Mouse (Mus musculus): ENCODE measurements around the gene Syne1. TPM values are rescaled to one million over a fixed set of nuclear protein-coding genes. Genes with fewer than 3 reads are reported as not detected.
A peak's percentile ranks its signal among the peaks of the same experiment; 100 is the strongest.

Syne1 gene
- 7.8 and 9.2 TPM in 2 replicates for polyA plus RNA-seq (2015; fragmentation: Nextera tagmentation; extraction: Ambion mirVana)

DNA sequence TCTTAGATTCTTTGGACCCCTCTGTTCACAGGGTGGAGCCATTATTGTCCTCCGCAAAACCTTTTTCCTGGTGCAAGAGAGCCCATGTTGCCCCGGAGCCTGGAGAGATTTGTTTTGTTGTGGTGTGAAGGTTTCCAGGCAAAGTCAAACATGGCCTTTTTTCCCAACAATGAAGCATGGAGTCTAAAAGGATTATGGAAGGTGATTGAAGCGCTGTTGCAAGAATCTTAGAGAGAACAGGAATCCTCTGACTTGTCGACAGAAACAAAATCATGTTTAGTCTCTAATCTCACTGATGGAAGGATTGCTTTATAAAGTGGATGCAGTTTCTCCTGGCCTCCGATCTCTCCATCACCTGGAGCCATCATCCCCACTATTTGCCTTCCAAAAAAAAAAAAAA lies at the start of gene Syne1:
Syne1 (minus strand) TSS at position 101 of the 400 bp plus-strand sequence.
- Histone ChIP-seq H3K4me2 (peak within 1 kb of the TSS; percentile 93), H3K9me3 (no peaks in the 10 kb centered on the region), H3K27ac (no peak within 1 kb of the TSS), H3K9ac (peak within 1 kb of the TSS; percentile 19; the same call in 1 of the 2 replicates), H3K27me3 (replicated peaks) (no peaks in the 10 kb centered on the region), H3K4me3 (replicated peaks) (peak within 1 kb of the TSS; percentile 47), H3K4me1 (peaks cover 11% of the 10 kb centered on the region; the same call in 1 of the 2 replicates), H3K36me3 (no peaks in the 10 kb centered on the region)
- 76% methylated on average over 5 of the region's 5 CpGs for WGBS
- ATAC-seq (ENCODE audit: insufficient read depth, low FRiP score, low read depth), result no peak

DNA sequence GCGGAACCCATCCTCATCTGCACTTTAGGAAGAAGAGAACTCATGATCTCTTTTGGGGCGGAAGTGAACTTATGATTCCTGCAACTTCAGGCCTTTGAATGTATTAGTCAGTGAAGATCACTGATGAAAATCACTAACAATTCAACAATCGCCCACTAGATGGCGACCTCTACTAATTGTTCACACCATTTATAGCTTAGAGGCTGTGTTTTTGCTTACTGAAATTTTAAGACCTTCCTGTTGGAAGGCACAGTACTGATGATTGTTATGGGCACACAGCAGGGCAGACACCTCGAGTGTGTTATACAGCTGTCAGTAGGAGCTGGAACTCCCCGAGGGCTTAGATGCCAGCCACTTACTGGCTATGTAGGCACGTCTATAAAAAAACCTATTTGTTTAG lies 48.8 kb upstream of the Syne1 start:
- Histone ChIP-seq H3K9ac (no peak overlapping the region), H3K4me2 (no peak overlapping the region), H3K9me3 (no peaks in the 10 kb centered on the region), H3K36me3 (no peaks in the 10 kb centered on the region), H3K27me3 (replicated peaks) (no peaks in the 10 kb centered on the region), H3K4me1 (no peaks in the 10 kb centered on the region), H3K27ac (no peak overlapping the region), H3K4me3 (replicated peaks) (no peak overlapping the region)
- 16% methylated on average over 7 of the region's 7 CpGs for WGBS
- ATAC-seq (ENCODE audit: insufficient read depth, low FRiP score, low read depth), result no peak

DNA sequence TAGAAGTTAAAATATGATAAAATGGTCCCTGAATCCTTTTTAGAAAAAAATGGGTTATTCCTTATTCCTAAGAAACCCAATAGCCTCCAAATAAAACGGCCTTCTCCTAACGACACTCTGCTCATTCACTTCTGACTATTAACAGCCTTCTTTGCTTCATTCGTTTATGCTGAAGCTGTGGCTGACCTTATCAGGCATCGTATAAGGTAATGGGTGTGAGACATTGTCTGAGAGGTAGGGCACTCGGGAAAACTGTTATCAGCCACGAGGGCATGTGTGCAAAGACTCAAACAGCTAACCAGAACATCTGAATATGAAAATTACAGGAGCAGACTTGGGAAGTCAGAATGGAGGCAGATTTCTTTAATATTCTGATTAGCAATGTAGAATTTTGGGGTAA lies 45.3 kb upstream of the Syne1 start:
- no peak for ATAC-seq (ENCODE audit: insufficient read depth, low FRiP score, low read depth)
- Histone ChIP-seq H3K4me2 (no peak overlapping the region), H3K9ac (no peak overlapping the region), H3K4me1 (no peaks in the 10 kb centered on the region), H3K9me3 (no peaks in the 10 kb centered on the region), H3K4me3 (replicated peaks) (no peak overlapping the region), H3K27me3 (replicated peaks) (no peaks in the 10 kb centered on the region), H3K27ac (no peak overlapping the region), H3K36me3 (no peaks in the 10 kb centered on the region)
- 51% methylated on average over 6 of the region's 6 CpGs for WGBS

DNA sequence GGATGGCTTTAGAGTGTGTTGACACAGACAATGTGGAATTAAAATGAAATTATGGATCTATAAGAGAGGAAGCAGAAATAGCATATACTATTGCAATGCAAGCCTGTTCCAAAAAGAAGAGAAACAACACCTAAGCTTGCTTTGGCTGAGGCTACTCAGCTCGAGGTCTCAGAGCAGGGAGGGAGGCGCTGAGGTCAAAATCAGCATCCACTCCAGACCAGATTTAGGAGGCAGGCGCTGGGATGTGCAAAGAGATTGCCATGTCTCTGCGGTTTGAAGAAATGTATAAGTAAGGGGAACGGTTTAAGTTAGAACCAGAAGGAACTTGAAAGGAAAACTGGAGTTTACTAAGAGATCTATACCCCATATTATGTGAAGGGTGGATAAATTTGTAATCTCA lies 43.2 kb upstream of the Syne1 start:
- H3K36me3 ChIP-seq, result no peaks in the 10 kb centered on the region
- ATAC-seq (ENCODE audit: insufficient read depth, low FRiP score, low read depth), result no peak
- no peak overlapping the region for H3K27ac ChIP-seq
- WGBS, result 67% methylated on average over 5 of the region's 5 CpGs
- no peak overlapping the region for H3K4me3 ChIP-seq (replicated peaks)
- no peaks in the 10 kb centered on the region for H3K4me1 ChIP-seq
- H3K27me3 ChIP-seq (replicated peaks), result no peaks in the 10 kb centered on the region
- no peak overlapping the region for H3K4me2 ChIP-seq
- no peak overlapping the region for H3K9ac ChIP-seq
- H3K9me3 ChIP-seq, result no peaks in the 10 kb centered on the region

DNA sequence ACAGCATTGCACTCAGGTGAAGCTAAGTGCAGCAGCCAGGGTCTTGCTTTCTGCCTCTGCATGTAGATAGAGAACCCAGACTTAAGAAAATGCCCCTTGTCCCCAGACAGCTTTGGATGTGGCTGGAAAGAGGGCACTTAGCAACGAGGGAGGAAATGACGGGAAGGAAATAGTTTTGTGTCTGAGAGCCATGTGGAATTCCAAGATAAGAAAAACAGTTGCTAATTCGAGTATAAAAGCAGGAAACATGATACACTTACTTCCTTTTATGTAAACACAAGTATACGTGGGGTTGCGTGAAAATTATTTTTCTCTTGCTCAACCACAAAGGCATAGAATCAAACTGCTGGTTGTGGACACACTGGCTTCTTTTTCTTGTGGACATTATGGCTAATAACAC lies 42.2 kb upstream of the Syne1 start, which contains the start of gene Myct1:
Myct1 (plus strand) TSS at position 312 of the 400 bp plus-strand sequence.
- Histone ChIP-seq H3K27me3 (replicated peaks) (no peaks in the 10 kb centered on the region), H3K4me3 (replicated peaks) (no peak within 1 kb of the TSS), H3K9ac (no peak within 1 kb of the TSS), H3K9me3 (no peaks in the 10 kb centered on the region), H3K4me1 (no peaks in the 10 kb centered on the region), H3K36me3 (no peaks in the 10 kb centered on the region), H3K27ac (no peak within 1 kb of the TSS), H3K4me2 (no peak within 1 kb of the TSS)
- no peak for ATAC-seq (ENCODE audit: insufficient read depth, low FRiP score, low read depth)
- 7% methylated on average over 5 of the region's 5 CpGs for WGBS

DNA sequence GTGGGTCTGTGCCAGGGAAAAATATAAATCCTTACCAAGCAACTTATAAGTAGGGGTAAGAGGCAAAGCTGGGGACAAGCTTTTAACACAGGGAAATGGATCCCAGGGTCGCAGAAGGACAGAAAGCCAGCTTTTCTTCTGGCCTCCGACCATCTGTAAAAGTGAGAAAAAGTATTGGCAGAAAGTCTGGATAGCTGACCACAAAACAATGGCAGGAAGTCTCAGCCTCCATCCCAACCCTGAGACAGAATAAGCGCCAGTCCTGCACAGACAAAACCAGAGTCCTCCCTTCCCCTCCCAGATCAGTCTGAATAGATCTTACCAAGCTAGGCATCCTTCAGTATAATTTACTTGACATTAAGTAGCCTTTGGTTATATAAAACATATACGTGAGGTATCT lies 40.7 kb upstream of the Syne1 start:
- no peak overlapping the region for H3K4me3 ChIP-seq (replicated peaks)
- no peaks in the 10 kb centered on the region for H3K9me3 ChIP-seq
- WGBS, result 72% methylated on average over 4 of the region's 4 CpGs
- no peak for ATAC-seq (ENCODE audit: insufficient read depth, low FRiP score, low read depth)
- H3K4me1 ChIP-seq, result no peaks in the 10 kb centered on the region
- H3K27ac ChIP-seq, result no peak overlapping the region
- no peak overlapping the region for H3K9ac ChIP-seq
- H3K27me3 ChIP-seq (replicated peaks), result no peaks in the 10 kb centered on the region
- no peaks in the 10 kb centered on the region for H3K36me3 ChIP-seq
- H3K4me2 ChIP-seq, result no peak overlapping the region

DNA sequence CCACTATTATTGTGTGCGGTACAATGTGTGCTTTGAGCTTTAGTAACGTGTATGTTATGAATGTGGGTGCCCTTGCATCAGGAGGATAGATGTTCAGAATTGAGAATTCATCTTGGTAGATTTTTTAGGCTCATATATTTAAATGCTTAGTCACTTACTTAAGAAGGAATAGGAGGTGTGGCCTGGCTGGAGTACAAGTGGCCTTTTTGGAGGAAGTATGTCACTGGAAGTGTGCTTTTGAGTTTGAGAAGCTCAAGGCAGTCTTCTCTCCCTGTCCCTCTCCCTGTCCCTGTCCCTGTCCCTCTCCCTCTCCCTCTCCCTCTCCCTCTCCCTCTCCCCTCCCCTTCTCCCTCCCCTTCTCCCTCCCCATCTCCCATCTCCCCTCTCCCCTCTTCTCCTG lies 39.8 kb upstream of the Syne1 start:
- H3K4me2 ChIP-seq, result no peak overlapping the region
- no peak for ATAC-seq (ENCODE audit: insufficient read depth, low FRiP score, low read depth)
- H3K9me3 ChIP-seq, result no peaks in the 10 kb centered on the region
- H3K9ac ChIP-seq, result no peak overlapping the region
- H3K27me3 ChIP-seq (replicated peaks), result no peaks in the 10 kb centered on the region
- no peak overlapping the region for H3K4me3 ChIP-seq (replicated peaks)
- no peaks in the 10 kb centered on the region for H3K4me1 ChIP-seq
- WGBS, result 86% methylated on average over 2 of the region's 2 CpGs
- H3K27ac ChIP-seq, result no peak overlapping the region
- H3K36me3 ChIP-seq, result no peaks in the 10 kb centered on the region

DNA sequence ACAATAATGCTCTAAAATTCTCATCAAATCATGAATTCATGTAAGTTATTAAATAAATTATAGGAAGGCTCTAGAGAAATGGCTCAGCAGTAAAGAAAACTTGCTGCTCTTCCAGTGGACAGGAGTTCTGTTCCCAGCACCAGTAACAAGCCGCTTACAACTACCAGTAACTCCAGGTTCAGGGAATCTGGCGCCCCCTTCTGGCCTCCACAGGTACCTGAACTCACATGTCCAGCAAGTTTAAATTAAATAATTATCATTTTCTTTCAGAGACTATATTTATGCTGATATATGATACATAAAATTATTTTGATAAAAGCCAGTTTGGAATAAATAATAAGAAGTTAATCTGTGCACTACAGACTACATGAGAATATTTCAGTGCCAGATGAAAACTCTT lies 22.0 kb upstream of the Syne1 start:
- Histone ChIP-seq H3K27me3 (replicated peaks) (no peaks in the 10 kb centered on the region), H3K9me3 (no peaks in the 10 kb centered on the region), H3K36me3 (no peaks in the 10 kb centered on the region), H3K4me1 (no peaks in the 10 kb centered on the region), H3K27ac (no peak overlapping the region), H3K4me3 (replicated peaks) (no peak overlapping the region), H3K9ac (no peak overlapping the region), H3K4me2 (no peak overlapping the region)
- ATAC-seq (ENCODE audit: insufficient read depth, low FRiP score, low read depth), result no peak
- 61% methylated on average over 2 of the region's 2 CpGs for WGBS

DNA sequence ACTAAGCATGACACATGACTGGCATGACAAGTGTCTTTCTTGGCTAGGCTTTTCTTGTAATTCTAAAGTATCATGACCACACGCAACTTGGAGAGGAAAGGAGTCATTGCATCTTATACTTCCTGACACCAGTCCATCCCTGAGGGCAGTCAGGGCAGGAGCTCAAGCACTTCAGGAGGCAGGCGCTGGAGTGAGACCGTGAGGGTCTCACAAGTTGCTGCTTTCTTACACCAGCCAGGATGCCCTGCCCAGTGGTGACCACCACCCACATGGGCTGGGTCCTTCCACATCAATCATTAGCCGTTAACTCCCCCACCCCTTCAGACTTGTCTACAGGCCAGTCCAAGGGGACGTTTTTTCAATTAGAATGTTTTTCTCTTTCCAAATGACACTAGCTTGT lies 20.1 kb upstream of the Syne1 start:
- no peak for ATAC-seq (ENCODE audit: insufficient read depth, low FRiP score, low read depth)
- no peak overlapping the region for H3K4me3 ChIP-seq (replicated peaks)
- H3K9me3 ChIP-seq, result no peaks in the 10 kb centered on the region
- no peak overlapping the region for H3K9ac ChIP-seq
- no peaks in the 10 kb centered on the region for H3K27me3 ChIP-seq (replicated peaks)
- H3K4me1 ChIP-seq, result no peaks in the 10 kb centered on the region
- no peak overlapping the region for H3K27ac ChIP-seq
- no peaks in the 10 kb centered on the region for H3K36me3 ChIP-seq
- no peak overlapping the region for H3K4me2 ChIP-seq
- 67% methylated on average over 5 of the region's 5 CpGs for WGBS

DNA sequence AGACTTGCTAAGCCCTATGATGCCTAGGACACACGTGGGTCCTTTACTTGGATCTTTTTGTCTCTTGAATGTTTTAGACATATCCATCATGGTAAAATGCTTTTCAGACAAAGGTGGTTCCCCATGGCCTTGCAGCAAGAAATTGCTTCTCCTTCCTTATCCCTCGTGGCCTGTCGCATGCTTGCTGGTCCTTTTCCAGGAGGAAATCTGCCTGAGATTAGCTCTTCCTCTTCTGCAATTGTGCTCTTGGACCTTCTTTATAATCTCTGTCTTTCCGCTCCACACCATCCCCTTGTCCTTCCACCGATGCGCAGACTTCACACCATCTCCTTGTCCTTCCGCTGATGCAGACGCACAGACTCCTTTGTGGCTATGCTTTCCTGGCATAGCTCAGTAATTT lies 18.8 kb upstream of the Syne1 start:
- WGBS, result 84% methylated on average over 8 of the region's 8 CpGs
- Histone ChIP-seq H3K36me3 (no peaks in the 10 kb centered on the region), H3K27me3 (replicated peaks) (no peaks in the 10 kb centered on the region), H3K9ac (no peak overlapping the region), H3K4me3 (replicated peaks) (no peak overlapping the region), H3K4me2 (no peak overlapping the region), H3K27ac (no peak overlapping the region), H3K4me1 (no peaks in the 10 kb centered on the region), H3K9me3 (no peaks in the 10 kb centered on the region)
- no peak for ATAC-seq (ENCODE audit: insufficient read depth, low FRiP score, low read depth)

DNA sequence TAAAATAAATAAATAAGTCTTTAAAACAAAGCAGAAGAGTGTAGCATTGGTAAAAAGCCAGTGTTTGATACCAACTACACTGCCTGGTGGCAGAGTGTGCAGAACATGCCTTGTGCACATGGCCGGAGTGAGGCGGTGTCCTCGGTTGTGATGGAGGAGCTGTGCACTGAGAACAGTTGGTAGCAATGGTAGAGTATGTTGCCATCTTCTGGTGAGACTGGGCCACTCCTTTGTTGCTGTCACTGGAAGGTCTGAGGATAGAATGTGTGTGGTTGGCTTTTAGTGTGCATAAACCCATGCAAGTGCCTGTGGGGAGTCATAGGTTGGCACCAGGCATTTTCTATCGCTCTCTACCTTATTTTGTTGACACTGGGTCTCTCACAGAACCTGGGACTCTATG lies 17.7 kb upstream of the Syne1 start:
- H3K27ac ChIP-seq, result no peak overlapping the region
- H3K27me3 ChIP-seq (replicated peaks), result no peaks in the 10 kb centered on the region
- no peak for ATAC-seq (ENCODE audit: insufficient read depth, low FRiP score, low read depth)
- no peak overlapping the region for H3K4me3 ChIP-seq (replicated peaks)
- 86% methylated on average over 4 of the region's 4 CpGs for WGBS
- H3K9ac ChIP-seq, result no peak overlapping the region
- no peaks in the 10 kb centered on the region for H3K9me3 ChIP-seq
- H3K4me1 ChIP-seq, result no peaks in the 10 kb centered on the region
- H3K36me3 ChIP-seq, result no peaks in the 10 kb centered on the region
- H3K4me2 ChIP-seq, result no peak overlapping the region

DNA sequence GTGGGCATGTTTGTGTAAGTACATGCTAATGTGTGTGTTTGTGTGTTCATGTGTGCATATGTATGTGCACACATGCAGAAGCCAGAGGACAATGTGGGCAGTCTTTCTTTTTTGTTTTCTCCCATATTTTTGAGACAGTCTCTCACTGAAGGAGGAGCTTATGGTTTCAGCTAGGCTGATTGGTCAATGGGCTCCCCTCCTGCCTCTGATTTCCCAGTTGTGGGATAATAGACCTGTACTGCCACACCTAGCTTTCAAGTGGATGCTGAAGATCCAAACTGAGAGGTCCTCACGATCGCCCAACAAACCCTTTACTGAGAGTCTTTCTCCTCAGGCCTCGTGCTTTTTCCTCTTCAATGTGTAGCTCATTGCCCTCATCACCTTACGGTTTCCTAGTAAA lies 10.4 kb upstream of the Syne1 start:
- no peaks in the 10 kb centered on the region for H3K36me3 ChIP-seq
- no peaks in the 10 kb centered on the region for H3K4me1 ChIP-seq
- 80% methylated on average over 4 of the region's 4 CpGs for WGBS
- H3K27ac ChIP-seq, result no peak overlapping the region
- no peaks in the 10 kb centered on the region for H3K27me3 ChIP-seq (replicated peaks)
- H3K4me3 ChIP-seq (replicated peaks), result no peak overlapping the region
- no peak overlapping the region for H3K9ac ChIP-seq
- H3K4me2 ChIP-seq, result no peak overlapping the region
- H3K9me3 ChIP-seq, result no peaks in the 10 kb centered on the region
- no peak for ATAC-seq (ENCODE audit: insufficient read depth, low FRiP score, low read depth)

DNA sequence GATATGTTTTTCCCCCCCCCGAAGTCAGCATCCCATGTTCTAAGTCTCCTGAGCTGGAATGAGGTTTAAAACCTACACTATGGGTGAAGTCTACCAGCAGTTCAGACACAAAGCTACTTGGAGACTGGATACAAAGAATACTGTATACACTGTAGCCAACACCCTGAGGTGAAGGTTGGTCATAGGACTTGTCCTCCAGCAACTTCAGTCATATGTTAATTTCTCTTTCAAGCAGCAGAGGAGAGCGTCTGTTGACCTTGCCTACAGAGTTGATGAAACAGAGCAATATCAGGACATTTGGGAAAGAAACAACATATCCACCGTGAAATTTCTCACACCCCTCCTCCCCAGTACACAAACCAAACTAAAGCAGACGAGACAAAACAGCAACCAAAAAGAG lies 9.2 kb upstream of the Syne1 start:
- Histone ChIP-seq H3K27ac (no peak overlapping the region), H3K4me3 (replicated peaks) (no peak overlapping the region), H3K36me3 (no peaks in the 10 kb centered on the region), H3K4me2 (no peak overlapping the region), H3K9me3 (no peaks in the 10 kb centered on the region), H3K9ac (no peak overlapping the region), H3K4me1 (no peaks in the 10 kb centered on the region), H3K27me3 (replicated peaks) (no peaks in the 10 kb centered on the region)
- 76% methylated on average over 4 of the region's 4 CpGs for WGBS
- no peak for ATAC-seq (ENCODE audit: insufficient read depth, low FRiP score, low read depth)
